Mouse (Mus musculus) c-Kit-positive CD71-positive TER-119-negative erythroid progenitor cells, embryonic 14.5 days (primary cell): Measurements from ENCODE around the gene Siah2.

Experiments
- DNase-seq: peaks from one replicate; pipeline ENCODE4 v3.0.0-alpha.2; 2013; ENCODE audit warnings: low read depth

Gene Siah2

GRCm38 (mm10) chr3:58660636-58661035 is 31.6 kb downstream of the Siah2 start:
- DNase-seq = no peak

- peak; percentile 50 for DNase-seq
Observed at GRCm38 (mm10) chr3:58657356-58657755, 34.8 kb downstream of the Siah2 start.

GRCm38 (mm10) chr3:58655362-58656130 is 36.7 kb downstream of the Siah2 start:
- DNase-seq = peak; percentile 40

GRCm38 (mm10) chr3:58653907-58654306 is 38.3 kb downstream of the Siah2 start:
- DNase-seq = no peak

GRCm38 (mm10) chr3:58650328-58650727 is 41.9 kb downstream of the Siah2 start:
- no peak for DNase-seq

GRCm38 (mm10) chr3:58647179-58647578 is 45.0 kb downstream of the Siah2 start:
- no peak for DNase-seq

GRCm38 (mm10) chr3:58646180-58646579 is 46.0 kb downstream of the Siah2 start:
- DNase-seq = no peak

- DNase-seq = no peak
Observed at GRCm38 (mm10) chr3:58636406-58637295, 55.5 kb downstream of the Siah2 start, which contains the start of gene Erich6. Gene Erich6 (minus strand): TSS chr3:58637207.

- DNase-seq = no peak
Observed at GRCm38 (mm10) chr3:58631693-58632092, 60.5 kb downstream of the Siah2 start.

- DNase-seq = no peak
Observed at GRCm38 (mm10) chr3:58624981-58625380, 67.2 kb downstream of the Siah2 start.
